Mouse (Mus musculus) spleen, adult 2 months (tissue): ENCODE results near the gene Flt3l.

Experiments
- CTCF ChIP-seq: fragments of 200-500 bp; IDR thresholded peaks from 2 replicates; pipeline ENCODE4 v1.5.1; 2011; ENCODE audit warnings: mild to moderate bottlenecking, inconsistent platforms; ENCODE audit not compliant: insufficient read depth, insufficient read length, insufficient replicate concordance; ENCODE audit errors: extremely low read depth
- POLR2A ChIP-seq: fragments of 200-500 bp; IDR thresholded peaks from 2 replicates; pipeline ENCODE4 v1.6.1; 2011; ENCODE audit warnings: low read depth, low read length, inconsistent platforms

- TF ChIP-seq CTCF (no peak), POLR2A (0 out of 2 replicates have a peak, but pooled peaks have one; percentile 5)
These were observed 32.5 kb downstream of the Flt3l start, which contains the start of gene Fcgrt for GRCm38 (mm10) chr7:45103652-45104180.
